Mouse (Mus musculus): ENCODE results near the gene Atp1a1. TPM values are rescaled to one million over a fixed set of nuclear protein-coding genes. Genes with fewer than 3 reads are reported as not detected.

Atp1a1 gene
- polyA plus RNA-seq, 1 experiment = 73.9 TPM

- H3K4me3 ChIP-seq (replicated peaks; ENCODE audit: control insufficient read depth, low read depth, low read length) = no peak overlapping the region
- WGBS = 69% methylated on average over 7 of the region's 7 CpGs
These were observed 60.4 kb downstream of the Atp1a1 start for GRCm38 (mm10) chr3:101544116-101544515.

GRCm38 (mm10) chr3:101541571-101541970 lies 62.9 kb downstream of the Atp1a1 start:
- WGBS = 79% methylated on average over 6 of the region's 6 CpGs

More at GRCm38 (mm10) chr3:101544116-101544515, 60.4 kb downstream of the Atp1a1 start:
- TF ChIP-seq POLR2A (IDR thresholded peaks at IDR 0.05; ENCODE audit: borderline replicate concordance, control insufficient read depth, low read depth, low read length) (no peak), CTCF (IDR thresholded peaks at IDR 0.05; ENCODE audit: control insufficient read depth, insufficient read depth, low read length) (no peak)
- no peak overlapping the region for H3K27ac ChIP-seq (ENCODE audit: control insufficient read depth, insufficient read depth, low read depth, low read length, poor library complexity)
- H3K4me1 ChIP-seq (ENCODE audit: control insufficient read depth, insufficient read depth, low read length) = no peaks in the 10 kb centered on the region

GRCm38 (mm10) chr3:101540568-101540967 lies 63.9 kb downstream of the Atp1a1 start:
- H3K27ac ChIP-seq (ENCODE audit: control insufficient read depth, insufficient read depth, low read depth, low read length, poor library complexity) = no peak overlapping the region
- WGBS = 72% methylated on average over 4 of the region's 4 CpGs
- no peaks in the 10 kb centered on the region for H3K4me1 ChIP-seq (ENCODE audit: control insufficient read depth, insufficient read depth, low read length)
- no peak overlapping the region for H3K4me3 ChIP-seq (replicated peaks; ENCODE audit: control insufficient read depth, low read depth, low read length)
- no peak for TF ChIP-seq CTCF (IDR thresholded peaks at IDR 0.05; ENCODE audit: control insufficient read depth, insufficient read depth, low read length)
- no peak for TF ChIP-seq POLR2A (IDR thresholded peaks at IDR 0.05; ENCODE audit: borderline replicate concordance, control insufficient read depth, low read depth, low read length)

More at GRCm38 (mm10) chr3:101541571-101541970, 62.9 kb downstream of the Atp1a1 start:
- Histone ChIP-seq H3K27ac (ENCODE audit: control insufficient read depth, insufficient read depth, low read depth, low read length, poor library complexity) (no peak overlapping the region), H3K4me1 (ENCODE audit: control insufficient read depth, insufficient read depth, low read length) (no peaks in the 10 kb centered on the region), H3K4me3 (replicated peaks; ENCODE audit: control insufficient read depth, low read depth, low read length) (no peak overlapping the region)
- TF ChIP-seq POLR2A (IDR thresholded peaks at IDR 0.05; ENCODE audit: borderline replicate concordance, control insufficient read depth, low read depth, low read length) = no peak
- TF ChIP-seq CTCF (IDR thresholded peaks at IDR 0.05; ENCODE audit: control insufficient read depth, insufficient read depth, low read length) = no peak

- Histone ChIP-seq H3K4me1 (ENCODE audit: control insufficient read depth, insufficient read depth, low read length) (no peaks in the 10 kb centered on the region), H3K4me3 (replicated peaks; ENCODE audit: control insufficient read depth, low read depth, low read length) (no peak overlapping the region), H3K27ac (ENCODE audit: control insufficient read depth, insufficient read depth, low read depth, low read length, poor library complexity) (no peak overlapping the region)
- WGBS = 89% methylated on average over 7 of the region's 7 CpGs
- TF ChIP-seq POLR2A (IDR thresholded peaks at IDR 0.05; ENCODE audit: borderline replicate concordance, control insufficient read depth, low read depth, low read length) (no peak), CTCF (IDR thresholded peaks at IDR 0.05; ENCODE audit: control insufficient read depth, insufficient read depth, low read length) (no peak)
These were observed 68.2 kb downstream of the Atp1a1 start for GRCm38 (mm10) chr3:101536322-101536721.

- WGBS = 81% methylated on average over 9 of the region's 9 CpGs
- no peak for TF ChIP-seq POLR2A (IDR thresholded peaks at IDR 0.05; ENCODE audit: borderline replicate concordance, control insufficient read depth, low read depth, low read length)
- no peaks in the 10 kb centered on the region for H3K4me1 ChIP-seq (ENCODE audit: control insufficient read depth, insufficient read depth, low read length)
- no peak overlapping the region for H3K4me3 ChIP-seq (replicated peaks; ENCODE audit: control insufficient read depth, low read depth, low read length)
- no peak overlapping the region for H3K27ac ChIP-seq (ENCODE audit: control insufficient read depth, insufficient read depth, low read depth, low read length, poor library complexity)
These were observed 70.2 kb downstream of the Atp1a1 start for GRCm38 (mm10) chr3:101534311-101534710.

GRCm38 (mm10) chr3:101533373-101533772 lies 71.1 kb downstream of the Atp1a1 start:
- Histone ChIP-seq H3K4me3 (replicated peaks; ENCODE audit: control insufficient read depth, low read depth, low read length) (no peak overlapping the region), H3K4me1 (ENCODE audit: control insufficient read depth, insufficient read depth, low read length) (no peaks in the 10 kb centered on the region), H3K27ac (ENCODE audit: control insufficient read depth, insufficient read depth, low read depth, low read length, poor library complexity) (no peak overlapping the region)
- no peak for TF ChIP-seq POLR2A (IDR thresholded peaks at IDR 0.05; ENCODE audit: borderline replicate concordance, control insufficient read depth, low read depth, low read length)
- WGBS = 86% methylated on average over 2 of the region's 2 CpGs

GRCm38 (mm10) chr3:101530928-101531327 lies 73.6 kb downstream of the Atp1a1 start:
- Histone ChIP-seq H3K27ac (ENCODE audit: control insufficient read depth, insufficient read depth, low read depth, low read length, poor library complexity) (no peak overlapping the region), H3K4me3 (replicated peaks; ENCODE audit: control insufficient read depth, low read depth, low read length) (no peak overlapping the region), H3K4me1 (ENCODE audit: control insufficient read depth, insufficient read depth, low read length) (no peaks in the 10 kb centered on the region)
- TF ChIP-seq POLR2A (IDR thresholded peaks at IDR 0.05; ENCODE audit: borderline replicate concordance, control insufficient read depth, low read depth, low read length) = no peak
- TF ChIP-seq CTCF (IDR thresholded peaks at IDR 0.05; ENCODE audit: control insufficient read depth, insufficient read depth, low read length) = no peak
- WGBS = 80% methylated on average over 10 of the region's 10 CpGs

- no peaks in the 10 kb centered on the region for H3K4me1 ChIP-seq (ENCODE audit: control insufficient read depth, insufficient read depth, low read length)
- no peak overlapping the region for H3K4me3 ChIP-seq (replicated peaks; ENCODE audit: control insufficient read depth, low read depth, low read length)
- WGBS = 77% methylated on average over 8 of the region's 8 CpGs
- TF ChIP-seq POLR2A (IDR thresholded peaks at IDR 0.05; ENCODE audit: borderline replicate concordance, control insufficient read depth, low read depth, low read length) = no peak
- TF ChIP-seq CTCF (IDR thresholded peaks at IDR 0.05; ENCODE audit: control insufficient read depth, insufficient read depth, low read length) = no peak
- H3K27ac ChIP-seq (ENCODE audit: control insufficient read depth, insufficient read depth, low read depth, low read length, poor library complexity) = no peak overlapping the region
These were observed 75.4 kb downstream of the Atp1a1 start for GRCm38 (mm10) chr3:101528900-101529594.

All from bone marrow, adult 2 months (tissue).